Mouse (Mus musculus): ENCODE results near the gene Fam89b.

Gene Fam89b

DNA sequence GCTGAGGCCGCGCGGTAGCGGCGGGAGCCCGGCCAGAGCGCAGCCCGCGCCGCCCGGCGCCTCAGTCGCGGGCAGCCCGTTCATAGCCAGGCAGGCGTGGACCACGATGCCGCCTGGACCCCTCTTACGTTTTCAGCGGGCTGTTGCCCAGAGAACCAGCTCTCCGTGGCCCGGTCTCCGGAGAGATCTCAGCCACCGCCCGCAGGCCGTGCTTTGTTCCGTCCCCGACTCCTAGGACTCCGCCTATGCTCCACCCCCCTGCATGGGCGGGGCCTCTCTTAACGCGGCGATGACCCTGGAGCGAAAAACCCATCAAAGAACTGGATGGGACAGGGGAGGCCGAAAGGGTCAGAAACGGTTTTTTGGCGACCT is at the start of gene Fam89b:
Gene Fam89b (minus strand): TSS at position 210 of the 372 bp plus-strand sequence.
- no peak for DNase-seq (ENCODE audit: low spot score)

GRCm38 (mm10) chr19:5778312-5778711 is 48.9 kb upstream of the Fam89b start:
- DNase-seq (ENCODE audit: low spot score): no peak

- no peak for DNase-seq (ENCODE audit: low spot score)
Measured at GRCm38 (mm10) chr19:5777387-5778032, 48.1 kb upstream of the Fam89b start.

DNA sequence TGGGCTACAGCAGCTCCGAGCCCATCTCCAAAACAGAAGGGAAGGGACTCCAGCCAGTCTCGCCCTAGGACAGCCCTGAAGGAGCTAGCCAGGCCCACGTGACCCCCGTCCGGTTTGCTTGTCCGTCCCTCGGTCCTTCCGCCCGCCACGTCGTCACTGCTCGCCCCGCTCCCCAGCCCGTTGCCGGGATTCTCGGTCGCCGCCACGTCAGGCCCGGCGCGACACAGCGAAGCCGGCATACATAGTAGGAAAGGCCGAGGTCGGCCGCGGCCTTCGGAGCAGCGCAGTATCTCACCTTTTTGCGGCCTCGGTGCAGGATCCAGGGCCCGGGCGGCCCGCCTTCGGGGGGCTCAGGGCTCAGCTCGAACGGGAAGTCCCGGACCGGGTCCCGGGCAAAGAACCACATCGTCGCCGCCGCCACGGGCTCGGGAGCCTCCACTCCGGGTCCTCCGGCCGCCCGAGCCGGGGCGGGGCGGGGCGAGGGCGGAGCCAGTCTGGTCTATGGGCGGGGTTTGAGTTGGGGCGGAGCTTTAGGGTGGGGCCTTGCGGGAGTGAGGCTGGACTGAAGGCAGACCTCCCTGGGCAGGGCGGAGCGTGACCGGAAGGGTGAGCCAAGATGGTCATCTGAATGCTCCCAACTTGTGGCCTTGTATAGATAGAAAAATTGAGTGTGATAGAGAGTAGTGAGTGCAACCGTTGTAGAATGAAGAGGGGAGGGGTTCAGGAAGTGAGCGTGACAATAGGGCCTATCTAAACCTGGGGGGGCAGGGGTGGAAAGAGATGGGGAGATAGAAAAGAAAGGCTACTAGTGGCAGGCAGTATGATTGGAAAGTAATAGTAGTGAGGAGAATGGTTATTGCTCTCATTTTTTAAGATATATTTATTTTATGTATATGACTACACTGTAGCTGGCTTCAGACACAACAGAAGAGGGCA is 41.7 kb upstream of the Fam89b start, which contains the start of gene Scyl1:
Gene Scyl1 (minus strand): TSS at position 495 of the 936 bp plus-strand sequence.
- DNase-seq (ENCODE audit: low spot score): peak; percentile 80

- no peak for DNase-seq (ENCODE audit: low spot score)
Measured at GRCm38 (mm10) chr19:5770311-5770710, 40.9 kb upstream of the Fam89b start.

DNA sequence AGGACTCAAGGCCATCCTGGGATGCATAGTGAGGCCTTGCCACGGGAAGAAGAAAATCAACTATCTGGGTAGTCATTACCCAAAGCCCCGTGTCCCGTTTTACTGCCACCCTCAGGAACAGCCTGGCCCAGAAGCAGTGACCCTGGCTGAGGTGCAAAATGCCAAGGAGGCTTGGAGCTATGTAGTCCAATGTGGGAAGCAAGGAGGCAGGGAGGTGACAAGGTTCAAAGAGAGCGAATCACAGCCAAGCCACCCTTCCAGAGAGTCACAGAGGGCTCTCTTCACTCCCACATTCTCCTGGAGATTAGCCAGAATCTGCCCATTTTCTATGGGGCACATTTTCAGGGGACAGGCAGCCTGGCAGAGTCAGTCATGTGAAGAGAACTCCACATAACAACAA is 37.8 kb upstream of the Fam89b start:
- no peak for DNase-seq (ENCODE audit: low spot score)

DNA sequence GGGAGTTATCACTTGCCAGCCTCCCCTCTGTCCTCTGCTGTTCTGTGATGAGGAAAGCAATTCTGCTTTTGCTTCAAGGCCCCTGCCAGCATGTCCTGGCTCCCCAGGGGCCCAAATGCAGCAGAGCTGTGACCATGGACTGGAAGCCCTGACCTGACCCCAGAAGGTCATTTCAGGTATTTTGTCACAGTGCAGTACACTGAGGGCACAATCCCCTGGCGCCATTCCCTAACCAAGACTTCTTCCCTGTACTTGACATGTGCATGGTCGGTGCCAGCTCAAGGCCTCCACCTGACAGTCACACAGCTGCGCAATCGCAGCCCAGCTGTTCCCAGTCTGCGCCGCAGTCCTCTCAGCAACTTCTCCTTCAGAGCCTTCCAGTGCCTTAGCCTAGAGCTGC is 33.7 kb upstream of the Fam89b start:
- no peak for DNase-seq (ENCODE audit: low spot score)

- no peak for DNase-seq (ENCODE audit: low spot score)
Measured at GRCm38 (mm10) chr19:5758878-5759403, 29.5 kb upstream of the Fam89b start.

DNA sequence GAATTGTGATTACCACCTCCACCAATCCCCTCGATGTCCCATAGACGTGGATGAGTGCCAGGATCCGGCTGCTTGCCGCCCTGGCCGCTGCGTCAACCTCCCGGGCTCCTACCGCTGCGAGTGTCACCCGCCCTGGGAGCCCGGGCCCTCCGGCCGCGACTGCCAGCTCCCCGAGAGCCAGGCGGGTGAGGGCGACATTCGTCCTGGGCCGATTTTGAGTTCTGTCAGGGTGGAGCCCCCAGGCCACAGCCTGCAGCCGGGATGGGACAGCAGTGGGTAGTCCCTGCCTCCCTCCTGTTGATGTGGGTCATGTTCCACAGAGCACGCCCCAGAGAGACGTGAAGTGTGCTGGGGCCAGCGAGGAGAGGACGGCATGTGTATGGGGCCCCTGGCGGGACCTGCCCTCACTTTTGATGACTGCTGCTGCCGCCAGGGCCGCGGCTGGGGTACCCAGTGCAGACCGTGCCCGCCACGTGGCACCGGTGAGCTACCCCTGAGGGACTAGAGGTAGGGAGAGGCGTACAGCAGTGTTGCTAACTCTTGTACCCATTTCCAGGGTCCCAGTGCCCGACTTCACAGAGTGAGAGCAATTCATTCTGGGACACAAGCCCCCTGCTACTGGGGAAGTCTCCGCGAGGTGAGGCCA is 27.7 kb upstream of the Fam89b start:
- no peak for DNase-seq (ENCODE audit: low spot score)

GRCm38 (mm10) chr19:5756321-5756985 is 27.0 kb upstream of the Fam89b start:
- DNase-seq (ENCODE audit: low spot score): peak; percentile 42

- no peak for DNase-seq (ENCODE audit: low spot score)
Measured at GRCm38 (mm10) chr19:5751742-5752141, 22.3 kb upstream of the Fam89b start.

DNA sequence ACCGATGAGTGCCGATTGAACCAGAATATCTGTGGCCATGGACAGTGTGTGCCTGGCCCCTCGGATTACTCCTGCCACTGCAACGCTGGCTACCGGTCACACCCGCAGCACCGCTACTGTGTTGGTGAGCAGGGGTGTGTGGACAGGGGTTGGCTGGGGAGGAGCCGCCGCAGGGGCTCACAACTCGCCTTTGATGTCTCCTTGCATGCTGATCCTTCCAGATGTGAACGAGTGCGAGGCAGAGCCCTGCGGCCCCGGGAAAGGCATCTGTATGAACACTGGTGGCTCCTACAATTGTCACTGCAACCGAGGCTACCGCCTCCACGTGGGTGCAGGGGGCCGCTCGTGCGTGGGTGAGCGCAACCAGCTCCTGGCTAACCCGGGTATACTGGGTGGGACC is 21.5 kb upstream of the Fam89b start:
- DNase-seq (ENCODE audit: low spot score): no peak

DNA sequence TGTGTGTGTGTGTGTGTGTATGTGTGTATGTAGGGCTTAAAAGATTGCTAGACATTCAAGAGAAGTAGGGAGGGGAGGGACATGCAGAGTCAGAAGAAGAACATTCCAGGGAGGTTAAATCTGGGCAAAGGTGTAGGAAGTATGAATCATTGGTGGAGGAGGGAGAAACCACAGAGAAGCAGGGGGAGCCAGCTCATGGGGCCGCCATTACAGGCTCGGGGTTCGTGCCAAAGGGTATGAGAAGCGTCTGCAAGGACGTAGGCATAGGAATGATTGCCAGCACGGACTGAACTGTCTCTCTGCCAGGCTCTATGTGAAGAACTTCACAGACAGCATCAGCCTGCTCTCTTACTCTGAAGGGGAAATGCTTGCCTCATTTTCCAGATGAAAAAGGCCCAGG is 20.0 kb upstream of the Fam89b start:
- no peak for DNase-seq (ENCODE audit: low spot score)

DNA sequence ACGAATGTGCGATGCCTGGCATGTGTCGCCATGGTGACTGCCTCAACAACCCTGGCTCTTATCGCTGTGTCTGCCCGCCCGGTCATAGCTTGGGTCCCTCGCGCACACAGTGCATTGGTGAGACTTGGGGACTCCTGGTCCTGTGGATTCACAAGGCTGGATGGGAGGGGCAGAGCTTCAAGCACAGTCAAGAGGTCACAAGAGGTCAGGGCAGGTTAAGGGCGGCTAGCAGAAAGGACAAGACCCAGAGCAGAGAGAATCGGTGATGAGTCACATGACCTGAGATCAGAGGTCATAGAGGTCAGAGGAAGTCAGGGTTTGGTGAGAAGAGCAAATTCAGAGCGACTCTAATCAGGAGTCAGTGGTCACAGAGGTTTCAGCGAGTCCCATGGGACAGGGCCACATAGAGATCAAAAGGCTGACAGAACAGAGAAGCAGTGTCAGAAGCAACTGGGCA is 17.5 kb upstream of the Fam89b start:
- no peak for DNase-seq (ENCODE audit: low spot score)

DNA sequence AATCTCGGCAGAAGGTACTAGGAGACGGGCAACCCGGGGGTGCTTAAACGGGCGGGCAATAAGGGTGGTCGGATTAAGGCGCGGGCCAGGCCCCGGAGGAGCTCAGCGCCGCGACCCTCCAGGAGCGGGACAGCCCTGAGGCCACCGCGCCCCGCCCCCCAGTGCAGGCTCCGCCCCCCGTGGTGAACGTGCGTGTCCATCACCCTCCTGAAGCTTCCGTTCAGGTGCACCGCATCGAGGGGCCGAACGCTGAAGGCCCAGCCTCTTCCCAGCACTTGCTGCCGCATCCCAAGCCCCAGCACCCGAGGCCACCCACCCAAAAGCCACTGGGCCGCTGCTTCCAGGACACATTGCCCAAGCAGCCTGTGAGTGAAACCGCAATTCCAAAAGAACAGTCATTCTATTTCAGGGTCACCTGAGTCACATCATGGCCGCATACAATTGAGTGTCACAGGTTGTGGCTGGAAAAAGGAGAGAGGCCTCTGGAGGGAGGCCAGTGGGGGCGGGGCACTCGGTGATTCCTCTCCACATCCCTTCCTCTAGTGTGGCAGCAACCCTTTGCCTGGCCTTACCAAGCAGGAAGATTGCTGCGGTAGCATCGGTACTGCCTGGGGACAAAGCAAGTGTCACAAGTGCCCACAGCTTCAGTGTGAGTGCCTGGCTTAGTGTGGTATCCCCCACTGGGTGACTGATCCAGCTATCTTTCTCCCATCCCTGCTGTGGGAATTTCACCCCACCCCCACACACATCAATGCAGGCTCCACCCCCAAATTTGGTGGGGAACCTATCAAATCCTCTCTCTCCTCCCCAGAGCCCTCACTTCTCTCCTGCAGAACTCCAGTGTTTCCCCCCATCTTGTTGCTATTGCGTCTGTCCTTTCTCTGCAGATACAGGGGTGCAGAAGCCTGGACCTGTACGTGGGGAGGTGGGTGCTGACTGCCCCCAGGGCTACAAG is 16.6 kb upstream of the Fam89b start:
- DNase-seq (ENCODE audit: low spot score): no peak

DNA sequence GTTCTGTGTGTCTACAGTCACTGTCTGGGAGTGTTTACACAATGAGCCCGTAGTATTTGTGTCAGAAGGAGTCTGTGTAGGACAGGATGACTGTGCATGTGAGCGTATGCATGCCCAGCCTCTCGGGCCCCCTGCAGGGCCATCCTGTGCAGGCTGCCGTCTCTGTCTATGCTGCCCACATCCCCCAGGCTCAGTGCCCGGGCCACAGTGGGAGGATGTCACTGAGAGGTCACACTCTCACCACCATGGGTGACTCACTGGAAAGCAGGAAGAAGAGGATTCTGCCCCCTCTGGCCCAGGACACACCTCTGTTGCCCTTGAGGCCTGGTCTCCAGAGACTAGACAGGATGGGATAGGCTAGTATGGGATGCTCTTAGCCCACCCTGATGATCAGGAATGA is 14.1 kb upstream of the Fam89b start:
- no peak for DNase-seq (ENCODE audit: low spot score)

DNA sequence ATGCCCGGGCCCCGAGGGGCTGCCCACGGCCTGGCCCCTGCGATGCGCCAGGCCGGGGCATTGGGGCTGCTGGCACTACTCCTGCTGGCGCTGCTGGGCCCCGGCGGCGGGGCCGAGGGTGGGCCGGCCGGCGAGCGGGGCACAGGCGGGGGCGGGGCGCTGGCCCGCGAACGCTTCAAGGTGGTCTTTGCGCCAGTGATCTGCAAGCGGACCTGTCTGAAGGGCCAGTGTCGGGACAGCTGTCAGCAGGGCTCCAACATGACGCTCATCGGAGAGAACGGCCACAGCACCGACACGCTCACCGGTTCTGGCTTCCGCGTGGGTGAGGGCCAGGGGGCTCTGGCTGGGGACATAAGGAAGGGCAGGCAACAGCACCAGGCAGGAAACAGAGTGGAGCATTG is 12.8 kb upstream of the Fam89b start:
- no peak for DNase-seq (ENCODE audit: low spot score)

GRCm38 (mm10) chr19:5741641-5742240 is 12.3 kb upstream of the Fam89b start:
- no peak for DNase-seq (ENCODE audit: low spot score)

DNA sequence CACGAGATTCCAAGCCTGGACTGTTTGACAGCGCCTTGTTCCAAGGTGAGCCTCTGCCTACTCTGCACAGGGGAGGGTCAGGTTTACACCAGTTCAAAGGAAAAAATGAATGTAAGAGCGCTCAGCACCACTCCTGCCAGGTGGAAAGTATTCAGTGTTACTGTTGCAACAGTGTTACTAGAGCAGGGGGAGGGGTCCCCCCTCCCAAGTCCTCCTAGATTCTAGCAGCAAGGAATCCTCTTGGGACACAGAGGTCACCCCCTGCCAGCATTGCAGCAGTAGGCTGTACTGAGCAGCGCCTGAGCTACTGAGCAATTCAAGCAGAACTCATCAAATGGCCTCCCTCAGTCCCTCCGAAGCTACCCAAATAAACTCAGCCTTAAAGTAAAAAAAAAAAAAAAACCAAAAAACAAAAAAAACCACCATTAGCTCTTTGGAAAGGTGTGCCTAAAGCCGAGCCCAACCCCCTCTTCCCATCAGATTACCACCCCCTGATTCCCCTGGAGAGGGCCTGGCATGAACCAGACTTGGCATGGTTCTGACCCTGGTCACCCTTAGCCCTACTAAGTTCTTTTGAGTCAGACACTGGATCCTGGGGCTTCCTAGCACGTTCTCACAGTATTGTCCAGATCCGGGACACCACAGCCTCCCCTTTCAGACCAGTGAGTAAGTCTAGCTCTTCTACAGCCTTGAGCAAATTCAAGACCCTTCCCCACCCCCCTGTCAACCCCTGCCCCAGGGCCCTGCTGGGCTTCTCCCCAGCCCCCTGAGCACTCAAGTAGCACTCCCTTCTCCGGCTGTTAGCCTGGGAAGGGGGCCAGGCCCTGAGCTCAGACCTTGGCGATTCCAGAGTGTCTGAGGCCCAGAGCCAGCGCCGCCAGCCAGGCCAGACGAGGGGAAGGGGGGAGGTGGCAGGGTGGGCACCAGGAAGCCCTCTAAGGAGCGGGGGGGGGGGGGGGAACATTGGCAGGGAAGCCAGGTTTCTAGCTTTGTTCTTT is 11.2 kb upstream of the Fam89b start, which contains the start of gene Ltbp3:
Gene Ltbp3 (plus strand): TSS at position 585 of the 998 bp plus-strand sequence.
- DNase-seq (ENCODE audit: low spot score): no peak
